Mouse (Mus musculus) embryonic facial prominence, embryonic 13.5 days (tissue): ENCODE data around the gene Lhfpl2. TPM values are rescaled to one million over a fixed set of nuclear protein-coding genes. Genes with fewer than 3 reads are reported as not detected.

Experiments used
- ATAC-seq: fragments of 200-750 bp; cut with Nextera tagmentation; 2 replicates; pipeline ENCODE4 v1.8.0; 2017; ENCODE audit warnings: low read depth; ENCODE audit not compliant: insufficient number of reproducible peaks, insufficient read depth, low FRiP score, low TSS enrichment
- H3K27ac ChIP-seq: fragments of 300-500 bp; sonication (generic); 2 replicates; pipeline ENCODE4 v1.5.1; 2015; ENCODE audit warnings: moderate library complexity, mild to moderate bottlenecking, inconsistent platforms
- H3K27me3 ChIP-seq: fragments of 300-500 bp; sonication (generic); 2 replicates; pipeline ENCODE4 v1.6.1; 2015; ENCODE audit warnings: mild to moderate bottlenecking, inconsistent platforms
- H3K36me3 ChIP-seq: fragments of 300-500 bp; sonication (generic); 2 replicates; pipeline ENCODE4 v1.6.1; 2015; ENCODE audit warnings: mild to moderate bottlenecking, inconsistent platforms
- H3K4me1 ChIP-seq: fragments of 300-500 bp; sonication (generic); 2 replicates; pipeline ENCODE4 v1.6.1; 2015; ENCODE audit warnings: inconsistent platforms
- H3K4me2 ChIP-seq: fragments of 300-500 bp; sonication (generic); 2 replicates; pipeline ENCODE4 v1.6.1; 2015; ENCODE audit warnings: moderate library complexity, mild to moderate bottlenecking, inconsistent platforms
- H3K4me3 ChIP-seq: fragments of 300-500 bp; sonication (generic); 2 replicates; pipeline ENCODE4 v1.5.1; 2015; ENCODE audit warnings: mild to moderate bottlenecking, inconsistent platforms
- H3K9ac ChIP-seq: fragments of 300-500 bp; sonication (generic); 2 replicates; pipeline ENCODE4 v1.6.1; 2015; ENCODE audit warnings: mild to moderate bottlenecking, inconsistent platforms
- H3K9me3 ChIP-seq: fragments of 300-500 bp; sonication (generic); 2 replicates; pipeline ENCODE4 v1.6.1; 2016; ENCODE audit warnings: inconsistent platforms
- WGBS: fragments of 180-500 bp; shearing (Covaris S2); methylation state at CpG from one replicate; pipeline ENCODE4 v1.1.7; 2015; ENCODE audit warnings: mixed read lengths; 5-methylcytosine and 5-hydroxymethylcytosine counted together
- polyA plus RNA-seq: library from polyadenylated mRNA; unstranded; fragments of >200 nt; fragmentation: Nextera tagmentation; extraction: Ambion mirVana; gene quantifications from 2 replicates; pipeline ENCODE4 v1.2.1, GENCODE M21; 2015

Lhfpl2 gene
- polyA plus RNA-seq, 1 experiment from 2014 or later, result 59.2 TPM

DNA sequence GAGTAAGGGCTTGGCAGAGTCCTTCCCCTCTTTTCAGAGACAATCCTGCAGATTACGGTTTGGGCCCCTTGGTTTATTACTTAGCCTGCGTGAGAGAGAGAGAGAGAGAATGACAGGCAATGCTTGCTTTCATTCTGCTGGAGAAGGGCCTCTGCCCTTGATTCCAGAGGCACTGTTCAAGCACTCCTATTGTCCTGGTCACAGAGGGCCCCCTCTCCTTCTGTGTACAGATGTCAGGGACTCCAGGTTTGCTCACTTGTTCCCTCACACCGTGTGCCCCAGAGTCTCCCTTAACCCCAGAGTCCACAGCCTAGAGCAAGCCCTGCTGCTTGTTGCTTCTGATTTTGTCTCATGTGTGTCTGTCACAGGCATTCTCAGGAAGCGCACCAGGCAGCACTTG lies 93.7 kb downstream of the Lhfpl2 start:
- no peak overlapping the region for H3K27ac ChIP-seq
- no peak overlapping the region for H3K4me3 ChIP-seq
- 83% methylated on average over 4 of the region's 4 CpGs for WGBS
- H3K4me1 ChIP-seq, result peaks cover 29% of the 10 kb centered on the region; the same call in 1 of the 2 replicates
- no peaks in the 10 kb centered on the region; the same call in 1 of the 2 replicates for H3K36me3 ChIP-seq
- no peak overlapping the region for H3K9ac ChIP-seq
- H3K27me3 ChIP-seq, result no peaks in the 10 kb centered on the region
- no peaks in the 10 kb centered on the region for H3K9me3 ChIP-seq
- H3K4me2 ChIP-seq, result no peak overlapping the region
- ATAC-seq, result no peak

DNA sequence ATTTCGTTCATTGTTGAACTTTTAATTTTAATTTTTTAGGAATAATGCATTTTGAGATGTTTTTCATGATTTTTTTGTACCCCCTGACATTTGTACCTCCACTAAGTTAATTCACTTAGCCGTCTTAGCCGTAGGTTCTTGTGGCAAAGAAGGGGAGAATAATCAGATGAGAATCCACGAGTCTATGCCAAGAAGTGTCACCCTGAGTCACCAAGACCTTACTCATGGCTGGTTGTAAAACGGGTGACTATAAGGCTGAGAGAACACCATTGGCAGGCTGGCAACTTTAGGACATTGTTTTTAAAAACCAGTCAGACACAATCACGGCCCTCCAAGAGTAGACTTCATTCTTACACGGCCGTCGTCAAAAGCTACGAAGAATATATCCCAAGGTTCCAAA lies 95.2 kb downstream of the Lhfpl2 start:
- 94% methylated on average over 10 of the region's 10 CpGs for WGBS
- ATAC-seq, result no peak

DNA sequence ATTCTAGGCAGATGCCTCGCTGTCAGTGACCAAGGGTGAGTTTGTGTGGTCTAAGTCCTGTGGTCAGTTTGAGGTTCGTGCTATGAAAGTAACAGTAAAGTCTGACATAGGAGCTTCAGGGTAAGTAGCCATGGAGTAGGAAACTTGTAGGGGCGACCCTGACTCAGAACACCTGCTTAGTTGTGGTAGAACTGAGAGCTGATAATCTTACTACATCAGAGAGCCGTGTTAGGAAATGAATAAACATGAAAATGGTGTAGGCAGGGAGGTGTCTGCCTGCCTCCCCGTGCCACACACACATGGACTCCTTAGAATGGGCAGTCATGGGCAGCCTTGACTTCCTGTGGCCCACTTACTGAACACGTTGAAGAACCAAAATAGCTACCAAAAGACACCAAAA lies 96.1 kb downstream of the Lhfpl2 start:
- Histone ChIP-seq H3K27ac (no peak overlapping the region), H3K36me3 (no peaks in the 10 kb centered on the region; the same call in 1 of the 2 replicates), H3K4me3 (no peak overlapping the region), H3K9ac (no peak overlapping the region), H3K9me3 (peaks cover 2% of the 10 kb centered on the region; the same call in 1 of the 2 replicates), H3K27me3 (no peaks in the 10 kb centered on the region), H3K4me1 (peaks cover 21% of the 10 kb centered on the region), H3K4me2 (no peak overlapping the region)
- 90% methylated on average over 6 of the region's 6 CpGs for WGBS
- no peak for ATAC-seq

More for the DNA sequence above, 95.2 kb downstream of the Lhfpl2 start:
- peaks cover 18% of the 10 kb centered on the region; the same call in 1 of the 2 replicates for H3K4me1 ChIP-seq
- H3K36me3 ChIP-seq, result no peaks in the 10 kb centered on the region; the same call in 1 of the 2 replicates
- H3K27me3 ChIP-seq, result no peaks in the 10 kb centered on the region
- no peak overlapping the region for H3K4me3 ChIP-seq
- H3K27ac ChIP-seq, result no peak overlapping the region
- H3K9ac ChIP-seq, result no peak overlapping the region
- peaks cover 2% of the 10 kb centered on the region; the same call in 1 of the 2 replicates for H3K9me3 ChIP-seq
- H3K4me2 ChIP-seq, result no peak overlapping the region

DNA sequence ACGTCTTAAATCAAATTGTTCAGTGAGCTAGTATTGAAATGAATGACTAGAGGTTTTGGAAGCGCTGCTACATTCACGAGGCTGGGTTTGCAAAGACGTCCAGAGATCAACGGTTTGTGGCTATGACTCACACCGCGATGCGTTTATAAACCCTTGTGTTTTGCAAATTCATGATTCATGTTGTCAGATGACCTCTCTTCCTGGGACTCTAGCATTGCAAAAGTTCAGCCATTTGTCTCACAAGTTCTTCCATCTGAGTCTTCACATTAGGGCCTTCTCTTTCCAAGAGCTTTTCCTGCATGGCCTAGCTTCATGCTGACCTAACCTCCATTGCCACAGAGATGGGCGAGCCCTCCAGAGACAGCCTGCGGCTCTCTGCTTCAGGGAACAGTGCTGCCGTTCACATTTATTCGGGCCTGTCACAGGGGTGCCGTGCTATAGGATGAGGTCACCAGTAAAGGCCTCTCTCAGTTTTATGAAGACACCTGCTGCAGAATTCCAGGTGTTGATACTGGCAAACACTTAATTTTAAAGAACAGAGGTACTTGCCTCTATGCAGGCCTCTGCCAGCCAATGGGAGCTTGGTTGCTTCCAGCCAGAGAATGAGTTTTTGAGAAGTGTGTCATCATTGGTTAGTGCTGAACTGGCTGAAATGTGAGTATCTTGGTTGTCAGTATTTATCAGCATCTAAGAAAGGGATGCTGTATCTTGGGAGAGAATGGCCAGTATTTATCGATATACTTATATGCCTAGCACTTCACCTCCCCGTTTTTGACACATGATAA lies 97.1 kb downstream of the Lhfpl2 start:
- Histone ChIP-seq H3K27ac (no peak overlapping the region), H3K4me2 (no peak overlapping the region), H3K9me3 (peaks cover 2% of the 10 kb centered on the region; the same call in 1 of the 2 replicates), H3K4me3 (no peak overlapping the region), H3K27me3 (no peaks in the 10 kb centered on the region), H3K4me1 (peaks cover 32% of the 10 kb centered on the region), H3K9ac (no peak overlapping the region), H3K36me3 (no peaks in the 10 kb centered on the region; the same call in 1 of the 2 replicates)
- 87% methylated on average over 15 of the region's 15 CpGs for WGBS
- ATAC-seq, result no peak

DNA sequence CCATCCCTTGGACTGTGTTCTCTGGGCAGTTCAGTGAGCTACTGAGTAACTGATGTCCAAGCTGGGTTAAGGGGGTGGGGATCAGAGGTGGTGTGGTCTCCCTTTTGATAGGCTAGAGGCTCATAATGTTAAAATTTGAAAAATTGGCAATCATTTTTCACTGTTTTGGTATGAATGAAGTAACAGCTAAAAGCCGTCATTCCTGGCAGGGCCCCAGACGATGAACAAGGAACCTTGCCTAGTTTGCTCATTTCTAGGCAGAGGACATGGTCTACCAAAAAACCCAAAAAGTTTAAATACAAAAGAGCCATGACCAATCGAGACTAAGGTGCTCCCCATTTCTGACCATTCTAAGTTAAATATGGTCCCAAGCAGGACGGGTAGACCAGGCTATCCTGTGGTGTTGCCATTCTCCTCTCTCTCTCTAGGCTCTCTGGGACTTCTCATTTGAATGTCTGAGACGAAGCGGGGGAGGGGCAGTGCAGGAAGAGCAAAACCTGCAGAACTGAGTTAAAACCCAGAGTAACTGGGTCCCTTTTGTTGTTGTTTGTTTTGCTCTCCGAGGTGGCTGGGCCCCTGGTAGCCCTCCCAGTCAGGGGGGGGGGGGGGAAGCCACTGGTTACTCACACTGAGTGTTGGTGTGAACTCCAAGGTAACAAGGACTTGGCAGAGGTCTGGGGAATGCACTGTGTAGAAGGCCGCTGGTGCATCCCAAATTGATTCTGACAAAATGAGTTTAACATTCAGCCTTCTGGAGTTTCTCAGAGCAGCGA lies 98.2 kb downstream of the Lhfpl2 start:
- ATAC-seq, result no peak

DNA sequence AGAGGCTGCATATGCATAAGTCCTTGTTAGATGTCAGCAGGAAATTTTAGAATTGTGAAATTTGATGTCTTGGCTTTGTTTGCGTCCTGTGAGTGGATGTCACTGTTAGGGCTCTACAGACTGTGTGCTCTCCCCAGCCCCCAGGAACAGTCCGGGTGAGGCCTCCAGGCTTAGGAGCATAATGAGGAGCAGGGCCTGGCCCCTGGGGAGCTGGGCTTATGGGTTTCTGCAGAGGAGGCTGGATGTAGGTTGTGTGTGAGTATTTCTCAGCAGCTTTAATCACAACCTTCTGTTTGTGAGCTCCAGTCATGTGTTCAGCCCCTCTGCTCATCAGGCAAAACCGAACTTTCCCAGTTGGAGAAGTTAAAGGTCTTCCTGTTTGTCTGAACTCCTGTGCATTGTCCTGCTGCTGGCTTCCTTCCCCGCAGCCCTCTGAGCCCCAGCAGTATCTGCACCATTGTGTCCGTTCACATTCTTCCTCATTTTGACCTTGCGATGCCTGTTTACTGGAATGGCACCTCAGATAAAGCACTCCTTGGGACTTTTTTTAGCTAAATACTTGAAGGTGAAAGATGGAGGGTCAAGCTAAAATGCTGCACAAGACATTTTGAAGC lies 101.4 kb downstream of the Lhfpl2 start:
- H3K4me1 ChIP-seq, result peaks cover 36% of the 10 kb centered on the region
- H3K27me3 ChIP-seq, result no peaks in the 10 kb centered on the region
- WGBS, result 31% methylated on average over 6 of the region's 6 CpGs
- peak overlapping the region; percentile 9; the same call in 1 of the 2 replicates for H3K4me2 ChIP-seq
- no peak overlapping the region for H3K4me3 ChIP-seq
- H3K36me3 ChIP-seq, result no peaks in the 10 kb centered on the region
- peaks cover 2% of the 10 kb centered on the region; the same call in 1 of the 2 replicates for H3K9me3 ChIP-seq
- peak; percentile 71; the same call in 1 of the 2 replicates for ATAC-seq
- peak overlapping the region; percentile 85 for H3K27ac ChIP-seq
- 0 out of 2 replicates have a peak overlapping the region, but pooled peaks have one; percentile 32 for H3K9ac ChIP-seq

More for the DNA sequence above, 98.2 kb downstream of the Lhfpl2 start:
- peaks cover 36% of the 10 kb centered on the region for H3K4me1 ChIP-seq
- H3K9ac ChIP-seq, result no peak overlapping the region
- no peaks in the 10 kb centered on the region; the same call in 1 of the 2 replicates for H3K36me3 ChIP-seq
- H3K27me3 ChIP-seq, result no peaks in the 10 kb centered on the region
- H3K4me2 ChIP-seq, result no peak overlapping the region
- H3K4me3 ChIP-seq, result no peak overlapping the region
- no peak overlapping the region for H3K27ac ChIP-seq
- peaks cover 2% of the 10 kb centered on the region; the same call in 1 of the 2 replicates for H3K9me3 ChIP-seq
- 51% methylated on average over 9 of the region's 9 CpGs for WGBS

DNA sequence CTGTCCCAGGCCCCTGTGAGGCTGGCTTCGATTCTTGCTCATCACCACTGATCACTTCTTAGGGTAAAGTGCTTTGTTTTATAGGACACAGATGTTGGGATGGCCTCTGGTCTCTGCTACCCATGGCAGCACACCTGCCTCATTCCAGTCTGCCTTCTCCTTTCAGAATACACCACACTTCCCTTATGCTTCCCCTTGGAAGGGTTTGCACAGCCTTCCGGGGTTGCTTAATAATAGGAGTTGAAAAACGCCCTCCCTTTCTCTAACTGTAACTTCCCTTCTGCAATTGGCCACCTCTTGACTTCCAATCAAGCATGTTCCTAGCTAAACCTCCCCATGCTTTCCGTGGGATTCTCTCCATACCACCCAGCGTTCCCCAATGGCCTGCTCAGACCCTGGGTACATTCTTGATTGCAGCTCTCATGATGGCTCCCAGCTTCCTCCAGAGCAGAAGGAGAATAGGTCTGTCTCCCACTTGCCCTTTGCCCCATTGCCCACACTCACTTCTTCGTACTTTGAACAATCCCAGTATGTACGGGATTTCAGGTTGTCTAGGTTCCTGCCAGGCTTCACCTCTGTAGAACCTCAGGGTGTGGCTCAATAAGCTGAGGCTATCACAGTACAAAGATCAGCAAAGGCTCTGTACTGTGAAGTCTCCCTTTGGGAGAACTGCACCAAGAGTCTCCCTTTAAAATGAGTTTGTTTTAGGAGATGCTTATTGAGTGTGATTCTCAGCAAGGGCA lies 102.1 kb downstream of the Lhfpl2 start:
- 67% methylated on average over 7 of the region's 7 CpGs for WGBS
- Histone ChIP-seq H3K4me2 (no peak overlapping the region), H3K4me1 (peaks cover 36% of the 10 kb centered on the region), H3K27me3 (no peaks in the 10 kb centered on the region), H3K9me3 (peaks cover 2% of the 10 kb centered on the region; the same call in 1 of the 2 replicates), H3K36me3 (no peaks in the 10 kb centered on the region), H3K27ac (peak overlapping the region; percentile 85), H3K9ac (no peak overlapping the region), H3K4me3 (no peak overlapping the region)
- no peak for ATAC-seq

DNA sequence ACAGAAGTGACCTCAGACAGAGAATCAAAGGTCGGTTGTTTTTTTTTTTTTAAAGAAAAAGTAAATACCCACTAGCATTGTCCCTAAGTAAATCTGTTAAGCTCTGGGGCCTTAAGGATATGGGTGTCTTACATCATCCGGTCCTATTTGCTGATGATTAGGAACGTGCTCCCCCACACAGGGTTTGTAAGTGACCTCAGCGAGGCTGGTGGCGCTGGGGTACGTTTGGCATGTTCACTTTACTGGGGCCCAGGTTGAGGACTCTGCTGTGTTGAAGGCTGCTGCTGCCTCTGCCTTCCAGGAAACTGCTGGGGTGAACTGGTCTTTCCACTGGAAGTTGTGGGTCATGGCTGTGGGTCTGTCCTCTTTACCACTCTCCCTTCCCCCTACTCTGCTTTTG lies 106.9 kb downstream of the Lhfpl2 start:
- H3K4me1 ChIP-seq, result peaks cover 10% of the 10 kb centered on the region
- no peaks in the 10 kb centered on the region for H3K27me3 ChIP-seq
- H3K9me3 ChIP-seq, result no peaks in the 10 kb centered on the region
- H3K4me3 ChIP-seq, result no peak overlapping the region
- H3K4me2 ChIP-seq, result no peak overlapping the region
- WGBS, result 77% methylated on average over 6 of the region's 6 CpGs
- no peak overlapping the region for H3K9ac ChIP-seq
- ATAC-seq, result no peak
- H3K27ac ChIP-seq, result no peak overlapping the region
- no peaks in the 10 kb centered on the region for H3K36me3 ChIP-seq

DNA sequence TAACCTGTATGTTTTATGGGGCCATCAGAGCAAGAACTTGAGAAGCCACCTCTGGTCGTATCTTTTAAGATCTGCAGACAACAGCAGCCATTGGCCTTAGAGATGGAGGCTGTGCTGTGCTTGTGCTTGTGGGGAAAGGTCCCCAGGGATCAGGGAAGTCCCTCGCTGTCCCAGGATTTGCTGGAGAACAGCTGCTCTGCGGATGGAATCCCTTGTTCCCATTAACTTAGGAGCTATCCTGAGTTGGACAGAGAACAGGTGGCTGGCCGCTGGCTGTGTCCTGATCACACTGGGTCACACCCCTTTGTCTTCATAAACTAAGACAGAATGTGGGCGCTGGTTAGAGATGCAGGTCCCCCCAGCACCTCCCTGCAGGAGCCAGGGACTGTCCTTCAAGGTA lies 110.7 kb downstream of the Lhfpl2 start:
- H3K27ac ChIP-seq, result no peak overlapping the region
- WGBS, result 80% methylated on average over 5 of the region's 5 CpGs
- ATAC-seq, result no peak
- H3K27me3 ChIP-seq, result 0 out of 2 replicates have a peak, but pooled peaks cover 5% of the 10 kb centered on the region
- H3K36me3 ChIP-seq, result no peaks in the 10 kb centered on the region
- H3K4me3 ChIP-seq, result no peak overlapping the region
- H3K9me3 ChIP-seq, result no peaks in the 10 kb centered on the region
- peaks cover 11% of the 10 kb centered on the region for H3K4me1 ChIP-seq
- no peak overlapping the region for H3K4me2 ChIP-seq
- H3K9ac ChIP-seq, result no peak overlapping the region

DNA sequence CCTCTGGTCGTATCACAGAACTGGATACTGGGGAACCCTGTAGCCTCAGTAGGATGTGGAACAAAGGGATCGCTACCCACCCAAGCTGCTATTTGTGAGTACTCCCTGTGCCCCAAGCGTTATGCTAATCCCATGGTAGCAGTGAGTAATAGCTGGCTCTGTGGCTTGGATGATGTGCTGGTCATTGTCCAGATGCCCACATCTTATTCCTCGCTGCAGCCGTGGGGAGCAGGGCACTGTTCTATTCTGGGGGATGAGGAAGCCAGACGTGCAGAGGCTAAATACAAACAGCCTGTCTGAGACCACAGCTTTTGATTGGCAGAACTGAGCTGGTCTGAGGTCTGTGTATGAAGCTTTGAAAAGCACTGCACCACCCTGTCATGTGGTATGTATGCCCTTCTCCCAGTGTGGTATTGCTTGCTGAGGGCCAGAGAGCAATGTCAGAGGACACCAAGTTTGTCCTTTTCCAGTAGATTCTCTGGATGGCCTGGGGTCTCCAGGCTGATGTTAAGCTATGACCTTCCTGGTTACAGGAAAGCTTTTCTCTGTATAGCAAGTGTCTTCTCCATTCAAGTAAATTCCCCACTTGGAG lies 111.8 kb downstream of the Lhfpl2 start:
- WGBS, result 52% methylated on average over 6 of the region's 6 CpGs
- Histone ChIP-seq H3K4me3 (no peak overlapping the region), H3K4me2 (no peak overlapping the region), H3K27ac (no peak overlapping the region; the same call in 1 of the 2 replicates), H3K27me3 (peaks cover 5% of the 10 kb centered on the region; the same call in 1 of the 2 replicates), H3K9me3 (no peaks in the 10 kb centered on the region), H3K4me1 (peaks cover 22% of the 10 kb centered on the region), H3K9ac (no peak overlapping the region), H3K36me3 (no peaks in the 10 kb centered on the region)
- no peak for ATAC-seq
